Mouse (Mus musculus) intestine, embryonic 15.5 days (tissue): Measurements from ENCODE around the gene Rnf44. TPM values are rescaled to one million over a fixed set of nuclear protein-coding genes. Genes with fewer than 3 reads are reported as not detected.

Experiments used
- ATAC-seq: fragments of 200-750 bp; cut with Nextera tagmentation; 2 replicates; pipeline ENCODE4 v1.8.0; 2017; ENCODE audit warnings: moderate TSS enrichment, moderate library complexity
- H3K27ac ChIP-seq: fragments of 300-500 bp; sonication (generic); 2 replicates; pipeline ENCODE4 v1.5.1; 2015; ENCODE audit warnings: mild to moderate bottlenecking, inconsistent platforms
- H3K27me3 ChIP-seq: fragments of 300-500 bp; sonication (generic); replicated peaks from 2 replicates; pipeline ENCODE4 v1.6.1; 2015; ENCODE audit warnings: inconsistent platforms
- H3K36me3 ChIP-seq: fragments of 300-500 bp; sonication (generic); 2 replicates; pipeline ENCODE4 v1.6.1; 2015; ENCODE audit warnings: inconsistent platforms
- H3K4me1 ChIP-seq: fragments of 300-500 bp; sonication (generic); replicated peaks from 2 replicates; pipeline ENCODE4 v1.6.1; 2015; ENCODE audit warnings: inconsistent platforms
- H3K4me2 ChIP-seq: fragments of 300-500 bp; sonication (generic); replicated peaks from 2 replicates; pipeline ENCODE4 v1.6.1; 2015; ENCODE audit warnings: mild to moderate bottlenecking, inconsistent platforms
- H3K4me3 ChIP-seq: fragments of 300-500 bp; sonication (generic); replicated peaks from 2 replicates; pipeline ENCODE4 v1.5.1; 2015; ENCODE audit warnings: inconsistent platforms
- H3K9ac ChIP-seq: fragments of 300-500 bp; sonication (generic); 2 replicates; pipeline ENCODE4 v1.6.1; 2015; ENCODE audit warnings: inconsistent platforms
- H3K9me3 ChIP-seq: fragments of 300-500 bp; sonication (generic); 2 replicates; pipeline ENCODE4 v1.6.1; 2016; ENCODE audit warnings: inconsistent platforms
- WGBS: fragments of 180-500 bp; shearing (Covaris S2); methylation state at CpG from one replicate; pipeline ENCODE4 v1.1.7; 2015; 5-methylcytosine and 5-hydroxymethylcytosine counted together
- polyA plus RNA-seq: library from polyadenylated mRNA; unstranded; fragments of >200 nt; fragmentation: Nextera tagmentation; extraction: Ambion mirVana; gene quantifications from 2 replicates; pipeline ENCODE4 v1.2.1, GENCODE M21; 2015

Rnf44 gene
- polyA plus RNA-seq, 1 experiment from 2014 or later: 77.9 TPM

DNA sequence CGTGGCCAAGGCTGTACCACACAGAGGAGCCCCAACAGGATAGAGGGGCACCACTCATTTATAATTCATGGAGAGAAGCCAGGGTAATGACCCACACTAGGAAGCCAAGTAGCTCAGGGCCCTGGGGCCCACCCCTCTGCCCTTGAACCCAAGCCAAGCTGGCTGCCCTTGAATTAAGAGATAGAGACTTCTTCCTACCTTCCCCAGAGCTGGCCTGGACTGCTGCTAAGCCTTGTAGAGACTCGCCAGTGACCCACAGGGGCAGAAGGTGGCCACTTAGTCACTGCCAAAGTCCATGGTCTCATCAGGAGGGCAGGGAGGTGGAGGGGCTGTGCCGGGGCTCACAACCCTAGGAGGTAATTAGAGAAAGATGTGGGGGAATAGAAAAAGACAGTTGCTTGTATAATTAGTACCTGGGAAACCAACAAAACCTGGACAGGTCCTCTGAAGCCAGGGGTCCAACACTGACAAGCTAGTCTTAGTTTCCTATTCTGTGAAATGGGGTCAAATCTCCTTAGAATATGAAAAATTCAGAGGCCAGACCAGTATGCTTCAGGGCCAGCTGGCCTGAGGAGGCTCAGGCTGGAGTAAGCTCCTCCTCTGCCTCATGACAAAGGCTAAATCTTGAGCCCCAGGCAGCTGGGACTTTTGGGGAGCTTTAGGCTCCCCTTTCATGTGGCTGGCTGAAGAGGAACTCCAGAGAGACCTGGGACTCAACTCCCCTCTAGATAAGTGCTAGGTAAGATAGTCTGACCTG, 9.4 kb downstream of the Rnf44 start:
- Histone ChIP-seq H3K36me3 (peaks cover 46% of the 10 kb centered on the region), H3K9me3 (no peaks in the 10 kb centered on the region), H3K4me1 (peaks cover 30% of the 10 kb centered on the region), H3K9ac (0 out of 2 replicates have a peak overlapping the region, but pooled peaks have one; percentile 15), H3K27ac (no peak overlapping the region), H3K4me3 (no peak overlapping the region), H3K4me2 (no peak overlapping the region), H3K27me3 (no peaks in the 10 kb centered on the region)
- ATAC-seq: no peak
- WGBS: 73% methylated on average over 3 of the region's 3 CpGs

DNA sequence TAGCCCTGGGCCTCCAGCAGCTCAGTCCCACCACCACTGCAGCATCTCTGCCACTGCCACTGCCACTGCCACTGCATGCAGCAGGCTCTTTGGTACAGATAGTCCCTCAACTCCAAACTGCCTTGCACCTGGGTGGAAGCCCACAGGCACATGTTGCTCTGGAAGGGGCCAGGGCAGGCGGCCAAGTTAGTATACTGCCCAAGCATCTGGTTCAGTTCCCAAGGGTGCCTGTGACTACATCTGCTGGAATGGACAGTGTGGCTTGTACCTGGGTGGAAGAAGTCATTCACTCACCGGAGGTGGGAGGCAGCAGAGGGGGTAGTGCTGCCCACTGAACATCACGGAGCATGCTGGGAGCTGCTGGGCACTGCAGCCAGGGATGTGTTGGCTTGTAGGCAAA, 10.4 kb downstream of the Rnf44 start:
- H3K4me2 ChIP-seq: no peak overlapping the region
- no peaks in the 10 kb centered on the region for H3K9me3 ChIP-seq
- no peak overlapping the region for H3K4me3 ChIP-seq
- H3K27me3 ChIP-seq: no peaks in the 10 kb centered on the region
- no peak overlapping the region for H3K9ac ChIP-seq
- H3K36me3 ChIP-seq: peaks cover 50% of the 10 kb centered on the region
- no peak overlapping the region for H3K27ac ChIP-seq
- no peak for ATAC-seq
- H3K4me1 ChIP-seq: peaks cover 31% of the 10 kb centered on the region
- 82% methylated on average over 3 of the region's 3 CpGs for WGBS

DNA sequence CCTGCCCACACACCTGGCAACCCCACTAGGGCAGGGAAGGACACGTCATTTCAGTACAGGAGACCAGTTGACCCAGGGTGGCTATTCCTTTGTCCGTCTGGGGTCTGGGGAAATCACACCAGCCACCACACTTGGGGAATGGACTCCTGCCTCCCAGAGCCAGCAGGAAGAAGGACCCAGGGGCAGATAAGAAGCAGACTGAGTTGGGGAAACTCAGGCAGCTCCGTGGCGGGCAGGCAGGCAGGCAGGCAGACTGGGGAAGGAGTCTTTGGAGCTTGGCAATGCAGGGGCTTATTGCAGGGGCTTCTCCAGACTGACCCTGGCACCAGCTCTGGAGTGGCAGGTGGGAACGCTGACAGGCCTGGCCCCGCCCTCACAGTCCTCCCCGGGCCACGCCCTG, 12.4 kb downstream of the Rnf44 start:
- peaks cover 50% of the 10 kb centered on the region for H3K36me3 ChIP-seq
- no peak for ATAC-seq
- WGBS: 78% methylated on average over 8 of the region's 8 CpGs

GRCm38 (mm10) chr13:54680184-54680853, 13.4 kb downstream of the Rnf44 start:
- Histone ChIP-seq H3K36me3 (peaks cover 50% of the 10 kb centered on the region), H3K27ac (no peak overlapping the region), H3K4me3 (no peak overlapping the region), H3K9me3 (no peaks in the 10 kb centered on the region), H3K9ac (no peak overlapping the region), H3K4me1 (peaks cover 23% of the 10 kb centered on the region), H3K4me2 (no peak overlapping the region), H3K27me3 (no peaks in the 10 kb centered on the region)
- 85% methylated on average over 17 of the region's 17 CpGs for WGBS
- ATAC-seq: no peak

More for the DNA sequence above, 12.4 kb downstream of the Rnf44 start:
- Histone ChIP-seq H3K9ac (no peak overlapping the region), H3K27ac (no peak overlapping the region), H3K4me2 (no peak overlapping the region), H3K4me1 (peaks cover 33% of the 10 kb centered on the region), H3K4me3 (no peak overlapping the region), H3K27me3 (no peaks in the 10 kb centered on the region), H3K9me3 (no peaks in the 10 kb centered on the region)

- H3K9me3 ChIP-seq: no peaks in the 10 kb centered on the region
- H3K4me2 ChIP-seq: no peak overlapping the region
- H3K9ac ChIP-seq: no peak overlapping the region
- peak overlapping the region; percentile 11 for H3K27ac ChIP-seq
- 0 out of 2 replicates have a peak, but pooled peaks cover 8% of the 10 kb centered on the region for H3K4me1 ChIP-seq
- ATAC-seq: no peak
- no peaks in the 10 kb centered on the region for H3K27me3 ChIP-seq
- peaks cover 39% of the 10 kb centered on the region for H3K36me3 ChIP-seq
- no peak overlapping the region for H3K4me3 ChIP-seq
- 59% methylated on average over 4 of the region's 4 CpGs for WGBS
These were observed 15.4 kb downstream of the Rnf44 start for GRCm38 (mm10) chr13:54678263-54678662.

- no peak overlapping the region for H3K9ac ChIP-seq
- H3K27ac ChIP-seq: peak overlapping the region; percentile 63
- WGBS: 45% methylated on average over 11 of the region's 11 CpGs
These were observed 17.7 kb downstream of the Rnf44 start for GRCm38 (mm10) chr13:54675895-54676590.

GRCm38 (mm10) chr13:54670491-54670890, 23.2 kb downstream of the Rnf44 start:
- Histone ChIP-seq H3K36me3 (no peaks in the 10 kb centered on the region), H3K27ac (no peak overlapping the region), H3K4me2 (no peak overlapping the region), H3K27me3 (no peaks in the 10 kb centered on the region), H3K9me3 (no peaks in the 10 kb centered on the region), H3K9ac (no peak overlapping the region), H3K4me1 (no peaks in the 10 kb centered on the region), H3K4me3 (no peak overlapping the region)
- no peak for ATAC-seq
- WGBS: 69% methylated on average over 2 of the region's 2 CpGs

More at GRCm38 (mm10) chr13:54675895-54676590, 17.7 kb downstream of the Rnf44 start:
- Histone ChIP-seq H3K4me3 (no peak overlapping the region), H3K36me3 (peaks cover 17% of the 10 kb centered on the region), H3K4me2 (peak overlapping the region; percentile 36; the same call in 1 of the 2 replicates), H3K9me3 (no peaks in the 10 kb centered on the region), H3K27me3 (no peaks in the 10 kb centered on the region), H3K4me1 (0 out of 2 replicates have a peak, but pooled peaks cover 8% of the 10 kb centered on the region)
- peak; percentile 86 for ATAC-seq

DNA sequence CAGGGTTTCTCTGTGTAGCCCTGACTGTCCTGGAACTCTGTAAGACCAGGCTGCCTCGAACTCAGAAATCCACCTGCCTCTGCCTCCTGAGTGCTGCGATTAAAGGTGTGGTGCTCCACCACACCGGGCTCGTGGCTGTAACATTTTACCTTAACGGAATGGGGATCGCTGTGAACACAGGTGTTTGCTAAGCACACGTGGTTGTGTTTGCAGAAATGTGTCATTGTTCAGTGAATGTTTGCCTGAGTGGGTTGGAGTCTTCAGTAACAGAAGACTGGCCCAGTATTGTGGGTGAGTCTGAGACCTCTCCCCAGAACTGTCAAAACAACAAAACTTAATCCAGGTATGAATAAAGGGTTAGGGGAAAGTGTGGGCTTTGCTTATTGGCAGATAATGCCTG, 28.6 kb downstream of the Rnf44 start:
- H3K9me3 ChIP-seq: no peaks in the 10 kb centered on the region
- no peak for ATAC-seq
- no peak overlapping the region for H3K9ac ChIP-seq
- H3K27me3 ChIP-seq: no peaks in the 10 kb centered on the region
- WGBS: 78% methylated on average over 7 of the region's 7 CpGs
- H3K4me2 ChIP-seq: no peak overlapping the region
- H3K27ac ChIP-seq: no peak overlapping the region
- no peak overlapping the region for H3K4me3 ChIP-seq
- H3K4me1 ChIP-seq: peaks cover 11% of the 10 kb centered on the region; the same call in 1 of the 2 replicates
- peaks cover 20% of the 10 kb centered on the region for H3K36me3 ChIP-seq

GRCm38 (mm10) chr13:54664509-54664908, 29.2 kb downstream of the Rnf44 start:
- H3K27ac ChIP-seq: no peak overlapping the region
- ATAC-seq: no peak
- 69% methylated on average over 1 of the region's 1 CpGs for WGBS
- peaks cover 20% of the 10 kb centered on the region for H3K36me3 ChIP-seq
- peaks cover 11% of the 10 kb centered on the region; the same call in 1 of the 2 replicates for H3K4me1 ChIP-seq
- no peak overlapping the region for H3K9ac ChIP-seq
- H3K4me2 ChIP-seq: no peak overlapping the region
- no peaks in the 10 kb centered on the region for H3K9me3 ChIP-seq
- no peaks in the 10 kb centered on the region for H3K27me3 ChIP-seq
- H3K4me3 ChIP-seq: no peak overlapping the region

- Histone ChIP-seq H3K36me3 (peaks cover 20% of the 10 kb centered on the region), H3K27me3 (no peaks in the 10 kb centered on the region), H3K4me3 (no peak overlapping the region), H3K27ac (no peak overlapping the region), H3K4me2 (no peak overlapping the region), H3K9ac (no peak overlapping the region), H3K4me1 (peaks cover 11% of the 10 kb centered on the region; the same call in 1 of the 2 replicates), H3K9me3 (no peaks in the 10 kb centered on the region)
- 76% methylated on average over 4 of the region's 4 CpGs for WGBS
- no peak for ATAC-seq
These were observed 29.7 kb downstream of the Rnf44 start for GRCm38 (mm10) chr13:54663999-54664398.

GRCm38 (mm10) chr13:54661358-54661757, 32.3 kb downstream of the Rnf44 start:
- Histone ChIP-seq H3K27me3 (no peaks in the 10 kb centered on the region), H3K4me1 (peaks cover 11% of the 10 kb centered on the region; the same call in 1 of the 2 replicates), H3K9ac (no peak overlapping the region), H3K27ac (peak overlapping the region; percentile 65), H3K36me3 (peaks cover 34% of the 10 kb centered on the region), H3K4me3 (no peak overlapping the region), H3K4me2 (peak overlapping the region; percentile 38), H3K9me3 (no peaks in the 10 kb centered on the region)
- WGBS: 64% methylated on average over 12 of the region's 12 CpGs
- ATAC-seq: peak; percentile 80

- WGBS: 45% methylated on average over 5 of the region's 5 CpGs
- no peaks in the 10 kb centered on the region for H3K27me3 ChIP-seq
- peaks cover 39% of the 10 kb centered on the region for H3K36me3 ChIP-seq
- ATAC-seq: peak; percentile 65
- no peak overlapping the region for H3K4me3 ChIP-seq
- H3K9ac ChIP-seq: no peak overlapping the region
- no peaks in the 10 kb centered on the region for H3K9me3 ChIP-seq
- H3K27ac ChIP-seq: peak overlapping the region; percentile 65
- H3K4me2 ChIP-seq: peak overlapping the region; percentile 38
- H3K4me1 ChIP-seq: peaks cover 11% of the 10 kb centered on the region; the same call in 1 of the 2 replicates
These were observed 32.8 kb downstream of the Rnf44 start for GRCm38 (mm10) chr13:54660877-54661276.
